Mouse (Mus musculus): ENCODE results near the gene Tubgcp4. TPM values are rescaled to one million over a fixed set of nuclear protein-coding genes. Genes with fewer than 3 reads are reported as not detected.

Gene Tubgcp4
- polyA plus RNA-seq, 1 experiment from 2014 or later = 15.4 TPM

- H3K9ac ChIP-seq (ENCODE audit: low read length) = no peak overlapping the region
- WGBS = 65% methylated on average over 3 of the region's 3 CpGs
These were observed 44.0 kb downstream of the Tubgcp4 start for GRCm38 (mm10) chr2:121214491-121214890.

GRCm38 (mm10) chr2:121219177-121219576, 48.7 kb downstream of the Tubgcp4 start:
- no peak overlapping the region for H3K4me2 ChIP-seq (replicated peaks; ENCODE audit: low read depth)
- H3K9me3 ChIP-seq (ENCODE audit: control insufficient read depth, low read length) = no peaks in the 10 kb centered on the region
- no peak overlapping the region for H3K4me3 ChIP-seq (ENCODE audit: low read depth, low read length)
- H3K27me3 ChIP-seq (ENCODE audit: control insufficient read depth, insufficient read depth, low read length) = no peaks in the 10 kb centered on the region
- DNase-seq (ENCODE audit: low spot score) = no peak
- peaks cover 10% of the 10 kb centered on the region for H3K36me3 ChIP-seq (ENCODE audit: control insufficient read depth, insufficient read depth, low read length)
- H3K27ac ChIP-seq (replicated peaks) = no peak overlapping the region
- no peak overlapping the region for H3K9ac ChIP-seq (ENCODE audit: low read length)
- TF ChIP-seq CTCF (IDR thresholded peaks at IDR 0.05; ENCODE audit: low read depth) (no peak), EP300 (optimal IDR thresholded peaks at IDR 0.05) (no peak)
- ATAC-seq (ENCODE audit: low FRiP score, low TSS enrichment) = no peak
- no peaks in the 10 kb centered on the region for H3K4me1 ChIP-seq (replicated peaks; ENCODE audit: control insufficient read depth, insufficient read depth)

More at GRCm38 (mm10) chr2:121214491-121214890, 44.0 kb downstream of the Tubgcp4 start:
- TF ChIP-seq CTCF (IDR thresholded peaks at IDR 0.05; ENCODE audit: low read depth) (no peak), EP300 (optimal IDR thresholded peaks at IDR 0.05) (no peak)
- H3K27ac ChIP-seq (replicated peaks) = no peak overlapping the region
- DNase-seq (ENCODE audit: low spot score) (no peak), ATAC-seq (ENCODE audit: low FRiP score, low TSS enrichment) (no peak)
- no peaks in the 10 kb centered on the region; the same call in none of the 2 replicates for H3K36me3 ChIP-seq (ENCODE audit: control insufficient read depth, insufficient read depth, low read length)
- no peak overlapping the region for H3K4me3 ChIP-seq (ENCODE audit: low read depth, low read length)
- H3K9me3 ChIP-seq (ENCODE audit: control insufficient read depth, low read length) = no peaks in the 10 kb centered on the region
- no peaks in the 10 kb centered on the region for H3K4me1 ChIP-seq (replicated peaks; ENCODE audit: control insufficient read depth, insufficient read depth)
- no peak overlapping the region for H3K4me2 ChIP-seq (replicated peaks; ENCODE audit: low read depth)
- H3K27me3 ChIP-seq (ENCODE audit: control insufficient read depth, insufficient read depth, low read length) = no peaks in the 10 kb centered on the region

- DNase-seq (ENCODE audit: low spot score) (no peak), ATAC-seq (ENCODE audit: low FRiP score, low TSS enrichment) (no peak)
- TF ChIP-seq EP300 (optimal IDR thresholded peaks at IDR 0.05) (no peak), CTCF (IDR thresholded peaks at IDR 0.05; ENCODE audit: low read depth) (no peak)
- Histone ChIP-seq H3K9ac (ENCODE audit: low read length) (no peak overlapping the region), H3K9me3 (ENCODE audit: control insufficient read depth, low read length) (no peaks in the 10 kb centered on the region), H3K4me1 (replicated peaks; ENCODE audit: control insufficient read depth, insufficient read depth) (no peaks in the 10 kb centered on the region), H3K4me3 (ENCODE audit: low read depth, low read length) (no peak overlapping the region), H3K4me2 (replicated peaks; ENCODE audit: low read depth) (no peak overlapping the region), H3K27ac (replicated peaks) (no peak overlapping the region), H3K27me3 (ENCODE audit: control insufficient read depth, insufficient read depth, low read length) (no peaks in the 10 kb centered on the region), H3K36me3 (ENCODE audit: control insufficient read depth, insufficient read depth, low read length) (peaks cover 10% of the 10 kb centered on the region)
These were observed 49.5 kb downstream of the Tubgcp4 start for GRCm38 (mm10) chr2:121219994-121220393.

GRCm38 (mm10) chr2:121223010-121223409, 52.6 kb downstream of the Tubgcp4 start:
- no peaks in the 10 kb centered on the region for H3K9me3 ChIP-seq (ENCODE audit: control insufficient read depth, low read length)
- ATAC-seq (ENCODE audit: low FRiP score, low TSS enrichment) = no peak
- no peak overlapping the region for H3K4me2 ChIP-seq (replicated peaks; ENCODE audit: low read depth)
- no peak overlapping the region for H3K4me3 ChIP-seq (ENCODE audit: low read depth, low read length)
- peaks cover 17% of the 10 kb centered on the region; the same call in 1 of the 2 replicates for H3K36me3 ChIP-seq (ENCODE audit: control insufficient read depth, insufficient read depth, low read length)
- H3K4me1 ChIP-seq (replicated peaks; ENCODE audit: control insufficient read depth, insufficient read depth) = no peaks in the 10 kb centered on the region
- no peak overlapping the region for H3K27ac ChIP-seq (replicated peaks)
- TF ChIP-seq CTCF (IDR thresholded peaks at IDR 0.05; ENCODE audit: low read depth) (peak; percentile 29; the same call in 1 of the 2 replicates), EP300 (optimal IDR thresholded peaks at IDR 0.05) (no peak)
- DNase-seq (ENCODE audit: low spot score) = no peak
- 92% methylated on average over 2 of the region's 2 CpGs for WGBS
- no peak overlapping the region for H3K9ac ChIP-seq (ENCODE audit: low read length)
- no peaks in the 10 kb centered on the region for H3K27me3 ChIP-seq (ENCODE audit: control insufficient read depth, insufficient read depth, low read length)

GRCm38 (mm10) chr2:121228135-121228534, 57.7 kb downstream of the Tubgcp4 start:
- Histone ChIP-seq H3K4me1 (replicated peaks; ENCODE audit: control insufficient read depth, insufficient read depth) (no peaks in the 10 kb centered on the region), H3K4me3 (ENCODE audit: low read depth, low read length) (no peak overlapping the region), H3K36me3 (ENCODE audit: control insufficient read depth, insufficient read depth, low read length) (peaks cover 13% of the 10 kb centered on the region), H3K4me2 (replicated peaks; ENCODE audit: low read depth) (no peak overlapping the region), H3K27me3 (ENCODE audit: control insufficient read depth, insufficient read depth, low read length) (no peaks in the 10 kb centered on the region), H3K9ac (ENCODE audit: low read length) (no peak overlapping the region), H3K27ac (replicated peaks) (no peak overlapping the region), H3K9me3 (ENCODE audit: control insufficient read depth, low read length) (no peaks in the 10 kb centered on the region)
- DNase-seq (ENCODE audit: low spot score) = no peak
- TF ChIP-seq EP300 (optimal IDR thresholded peaks at IDR 0.05) (no peak), CTCF (IDR thresholded peaks at IDR 0.05; ENCODE audit: low read depth) (no peak)
- WGBS = 84% methylated on average over 4 of the region's 4 CpGs
- ATAC-seq (ENCODE audit: low FRiP score, low TSS enrichment) = no peak

- H3K9me3 ChIP-seq (ENCODE audit: control insufficient read depth, low read length) = no peaks in the 10 kb centered on the region
- DNase-seq (ENCODE audit: low spot score) (no peak), ATAC-seq (ENCODE audit: low FRiP score, low TSS enrichment) (no peak)
- H3K4me1 ChIP-seq (replicated peaks; ENCODE audit: control insufficient read depth, insufficient read depth) = no peaks in the 10 kb centered on the region
- WGBS = 88% methylated on average over 8 of the region's 8 CpGs
- no peak overlapping the region for H3K9ac ChIP-seq (ENCODE audit: low read length)
- no peak overlapping the region for H3K27ac ChIP-seq (replicated peaks)
- H3K4me2 ChIP-seq (replicated peaks; ENCODE audit: low read depth) = no peak overlapping the region
- no peak overlapping the region for H3K4me3 ChIP-seq (ENCODE audit: low read depth, low read length)
- no peak for TF ChIP-seq EP300 (optimal IDR thresholded peaks at IDR 0.05)
- no peak for TF ChIP-seq CTCF (IDR thresholded peaks at IDR 0.05; ENCODE audit: low read depth)
- no peaks in the 10 kb centered on the region for H3K27me3 ChIP-seq (ENCODE audit: control insufficient read depth, insufficient read depth, low read length)
- peaks cover 7% of the 10 kb centered on the region for H3K36me3 ChIP-seq (ENCODE audit: control insufficient read depth, insufficient read depth, low read length)
These were observed 65.1 kb downstream of the Tubgcp4 start for GRCm38 (mm10) chr2:121235460-121236072.

Measured in stomach, postnatal 0 days (tissue).